Mouse (Mus musculus): ENCODE measurements around the gene Ubash3b.

Gene Ubash3b

GRCm38 (mm10) chr9:41161413-41161812, at the start of gene Ubash3b:
Gene Ubash3b (minus strand): TSS chr9:41161697.
- DNase-seq: no peak

- peak; percentile 96 for DNase-seq
Observed at GRCm38 (mm10) chr9:41207130-41208104, 45.9 kb upstream of the Ubash3b start.

- DNase-seq: no peak
Observed at GRCm38 (mm10) chr9:41206717-41207116, 45.2 kb upstream of the Ubash3b start.

- no peak for DNase-seq
Observed at GRCm38 (mm10) chr9:41205267-41205666, 43.8 kb upstream of the Ubash3b start.

GRCm38 (mm10) chr9:41199456-41200252, 38.2 kb upstream of the Ubash3b start:
- peak; percentile 10 for DNase-seq

- no peak for DNase-seq
Observed at GRCm38 (mm10) chr9:41198501-41199265, 37.2 kb upstream of the Ubash3b start.

- DNase-seq: no peak
Observed at GRCm38 (mm10) chr9:41195742-41196311, 34.3 kb upstream of the Ubash3b start.

- no peak for DNase-seq
Observed at GRCm38 (mm10) chr9:41191651-41192210, 30.2 kb upstream of the Ubash3b start.

GRCm38 (mm10) chr9:41190745-41191482, 29.4 kb upstream of the Ubash3b start:
- DNase-seq: peak; percentile 73

GRCm38 (mm10) chr9:41187939-41188338, 26.4 kb upstream of the Ubash3b start:
- DNase-seq: no peak

- DNase-seq: no peak
Observed at GRCm38 (mm10) chr9:41187498-41187897, 26.0 kb upstream of the Ubash3b start.

GRCm38 (mm10) chr9:41185331-41185730, 23.8 kb upstream of the Ubash3b start:
- DNase-seq: no peak

GRCm38 (mm10) chr9:41182550-41182949, 21.1 kb upstream of the Ubash3b start:
- peak; percentile 56 for DNase-seq

- DNase-seq: no peak
Observed at GRCm38 (mm10) chr9:41181803-41182202, 20.3 kb upstream of the Ubash3b start.

- DNase-seq: no peak
Observed at GRCm38 (mm10) chr9:41181372-41181771, 19.9 kb upstream of the Ubash3b start.

- DNase-seq: no peak
Observed at GRCm38 (mm10) chr9:41179056-41179455, 17.6 kb upstream of the Ubash3b start.

- no peak for DNase-seq
Observed at GRCm38 (mm10) chr9:41173158-41173557, 11.7 kb upstream of the Ubash3b start.

- DNase-seq: no peak
Observed at GRCm38 (mm10) chr9:41172426-41172825, 10.9 kb upstream of the Ubash3b start.

GRCm38 (mm10) chr9:41170026-41170425, 8.5 kb upstream of the Ubash3b start:
- no peak for DNase-seq

GRCm38 (mm10) chr9:41168656-41169055, 7.2 kb upstream of the Ubash3b start:
- no peak for DNase-seq

GRCm38 (mm10) chr9:41168206-41168605, 6.7 kb upstream of the Ubash3b start:
- DNase-seq: no peak

Measured in kidney, postnatal 14 days (tissue).